Mouse (Mus musculus) heart, postnatal 0 days (tissue): Measurements from ENCODE around the gene Tpcn1. TPM values are rescaled to one million over a fixed set of nuclear protein-coding genes. Genes with fewer than 3 reads are reported as not detected.
A peak's percentile ranks its signal among the peaks of the same experiment; 100 is the strongest.

Experiments used
- ATAC-seq: fragments of 200-750 bp; cut with Nextera tagmentation; 2 replicates; pipeline ENCODE4 v1.8.0; 2017; ENCODE audit warnings: low read depth, moderate number of reproducible peaks, moderate library complexity; ENCODE audit not compliant: insufficient read depth
- DNase-seq: peaks from one replicate; pipeline ENCODE4 v3.0.0-alpha.2; 2016; ENCODE audit warnings: low spot score
- H3K27ac ChIP-seq: fragments of 300-500 bp; sonication (generic); 2 replicates; pipeline ENCODE4 v1.5.1; 2014; ENCODE audit warnings: low read depth, mild to moderate bottlenecking
- H3K27me3 ChIP-seq: fragments of 300-500 bp; sonication (generic); 2 replicates; pipeline ENCODE4 v1.6.1; 2014; ENCODE audit warnings: low read length, mixed read lengths; ENCODE audit not compliant: control insufficient read depth, insufficient read depth
- H3K36me3 ChIP-seq: fragments of 300-500 bp; sonication (generic); replicated peaks from 2 replicates; pipeline ENCODE4 v1.6.1; 2014; ENCODE audit warnings: low read length, mixed read lengths; ENCODE audit not compliant: control insufficient read depth, insufficient read depth
- H3K4me1 ChIP-seq: fragments of 300-500 bp; sonication (generic); 2 replicates; pipeline ENCODE4 v1.6.1; 2014; ENCODE audit warnings: antibody characterized with exemption; ENCODE audit not compliant: control insufficient read depth, insufficient read depth
- H3K4me2 ChIP-seq: fragments of 300-500 bp; sonication (generic); 2 replicates; pipeline ENCODE4 v1.6.1; 2014; ENCODE audit warnings: low read depth, mild to moderate bottlenecking, low read length, moderate library complexity
- H3K4me3 ChIP-seq: fragments of 300-500 bp; sonication (generic); 2 replicates; pipeline ENCODE4 v1.5.1; 2014; ENCODE audit warnings: low read depth, low read length
- H3K9ac ChIP-seq: fragments of 300-500 bp; sonication (generic); replicated peaks from 2 replicates; pipeline ENCODE4 v1.6.1; 2014; ENCODE audit warnings: low read depth, low read length, mixed read lengths
- H3K9me3 ChIP-seq: fragments of 300-500 bp; sonication (generic); replicated peaks from 2 replicates; pipeline ENCODE4 v1.6.1; 2016; ENCODE audit warnings: low read length; ENCODE audit not compliant: control insufficient read depth
- CTCF ChIP-seq: IDR thresholded peaks from 2 replicates; pipeline ENCODE4 v1.5.1; 2016; ENCODE audit warnings: antibody characterized with exemption, control low read depth, low read depth
- EP300 ChIP-seq: IDR thresholded peaks from 2 replicates; pipeline ENCODE4 v1.6.1; 2016; ENCODE audit warnings: antibody characterized with exemption, low read depth
- WGBS: fragments of 180-500 bp; shearing (Covaris S2); extraction: QIAGEN DNeasy Blood & Tissue Kit; methylation state at CpG from one replicate; pipeline ENCODE4 v1.1.7; 2014; 5-methylcytosine and 5-hydroxymethylcytosine counted together
- polyA plus RNA-seq: library from polyadenylated mRNA; unstranded; fragments of >200 nt; fragmentation: Nextera tagmentation; extraction: Ambion mirVana; gene quantifications from 2 replicates; pipeline ENCODE4 v1.2.1, GENCODE M21; 2015
- total RNA-seq: library from RNA; depleted of rRNA; stranded (reverse); fragments of >200 nt; gene quantifications from 2 replicates; pipeline ENCODE4 v1.2.3, GENCODE M21; 2014; ENCODE audit warnings: low replicate concordance

Gene Tpcn1
- total and polyA plus RNA-seq, 2 experiments from 2014 or later: 11.5 to 15.8 TPM

DNA sequence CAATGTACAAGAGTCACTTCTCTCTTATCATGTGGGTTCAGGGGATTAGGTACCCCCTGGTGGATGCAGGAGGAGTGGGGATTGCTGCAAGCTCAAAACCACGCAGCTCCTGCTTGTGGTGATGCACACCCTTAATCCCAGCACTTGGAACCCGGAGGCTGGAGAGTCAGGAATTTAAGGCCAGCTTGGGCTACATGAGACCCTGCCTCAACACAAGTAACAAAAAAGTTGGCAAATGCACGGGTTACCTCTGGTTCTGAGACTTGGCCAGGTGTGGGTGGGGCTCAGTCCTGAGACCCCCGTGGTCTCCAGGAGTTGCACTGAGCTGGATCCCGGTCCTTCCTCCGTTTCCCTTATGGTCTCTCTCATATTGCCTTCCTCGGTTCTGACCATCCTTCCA, 73.0 kb downstream of the Tpcn1 start:
- no peaks in the 10 kb centered on the region for H3K36me3 ChIP-seq
- H3K9ac ChIP-seq: no peak overlapping the region
- no peak for ATAC-seq
- no peaks in the 10 kb centered on the region for H3K9me3 ChIP-seq
- H3K4me1 ChIP-seq: peaks cover 16% of the 10 kb centered on the region
- WGBS: 73% methylated on average over 7 of the region's 7 CpGs
- TF ChIP-seq EP300 (no peak), CTCF (no peak)
- no peak overlapping the region for H3K4me2 ChIP-seq
- H3K27ac ChIP-seq: no peak overlapping the region
- no peak overlapping the region for H3K4me3 ChIP-seq
- no peak for DNase-seq
- H3K27me3 ChIP-seq: no peaks in the 10 kb centered on the region

DNA sequence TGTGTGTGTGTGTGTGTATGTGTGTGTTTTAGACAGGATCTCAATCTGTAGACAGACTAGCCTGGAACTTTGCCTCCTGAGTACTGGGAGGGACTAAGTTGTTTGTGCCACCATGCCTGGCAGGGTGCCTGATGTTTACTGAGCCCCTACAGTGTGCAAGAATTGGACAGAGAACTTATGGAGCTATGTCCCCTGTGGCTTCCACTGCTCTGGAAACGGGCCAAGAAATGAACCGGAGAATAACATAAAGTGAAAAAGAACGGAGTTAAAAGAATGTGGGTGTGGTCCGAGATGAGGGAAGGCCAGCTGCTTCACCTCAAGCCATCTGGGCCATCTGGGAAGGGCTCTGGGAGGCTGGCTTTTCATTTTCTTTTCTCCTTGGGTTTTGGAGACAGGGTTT, 73.7 kb downstream of the Tpcn1 start:
- no peaks in the 10 kb centered on the region for H3K36me3 ChIP-seq
- DNase-seq (no peak), ATAC-seq (no peak)
- H3K4me3 ChIP-seq: no peak overlapping the region
- no peak for TF ChIP-seq EP300
- no peak for TF ChIP-seq CTCF
- peaks cover 16% of the 10 kb centered on the region for H3K4me1 ChIP-seq
- 9% methylated on average over 4 of the region's 4 CpGs for WGBS
- H3K4me2 ChIP-seq: no peak overlapping the region
- no peaks in the 10 kb centered on the region for H3K27me3 ChIP-seq
- no peaks in the 10 kb centered on the region for H3K9me3 ChIP-seq
- H3K27ac ChIP-seq: no peak overlapping the region
- no peak overlapping the region for H3K9ac ChIP-seq

DNA sequence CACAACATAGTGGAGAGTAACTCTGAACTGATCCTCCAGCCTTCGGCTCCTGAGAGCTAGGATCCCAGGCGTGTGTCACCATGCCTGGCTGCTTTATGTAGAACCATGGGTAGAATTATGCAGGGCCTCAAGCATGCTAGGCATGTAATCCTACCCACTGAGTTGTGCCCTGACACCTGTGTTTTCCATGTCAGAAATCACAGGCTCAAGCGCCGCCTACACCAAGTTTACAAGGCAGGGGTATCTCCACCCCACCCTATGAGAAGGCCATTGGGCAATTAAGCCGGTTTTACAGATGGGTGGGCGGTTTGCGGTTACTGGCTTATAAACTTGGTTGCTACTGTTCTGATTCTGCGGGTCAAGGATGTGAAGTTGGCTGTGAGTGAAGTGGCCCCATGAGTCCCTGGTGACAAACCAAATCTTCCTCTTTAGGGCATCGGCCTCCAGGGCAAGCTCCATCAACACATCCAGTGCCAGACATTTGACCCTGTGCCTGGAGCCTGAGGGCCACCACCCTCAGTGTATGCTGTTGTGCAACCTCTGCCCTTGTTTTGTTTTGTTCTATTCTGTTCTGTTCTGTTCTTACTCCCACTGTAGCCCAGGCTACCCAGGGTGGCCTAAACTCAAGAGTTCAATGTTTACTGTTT, 74.3 kb downstream of the Tpcn1 start:
- H3K4me2 ChIP-seq: no peak overlapping the region
- 91% methylated on average over 9 of the region's 9 CpGs for WGBS
- H3K27ac ChIP-seq: no peak overlapping the region
- H3K4me3 ChIP-seq: no peak overlapping the region
- ATAC-seq (no peak), DNase-seq (no peak)
- TF ChIP-seq CTCF: no peak
- TF ChIP-seq EP300: no peak
- no peaks in the 10 kb centered on the region for H3K36me3 ChIP-seq
- H3K9ac ChIP-seq: no peak overlapping the region
- H3K4me1 ChIP-seq: peaks cover 16% of the 10 kb centered on the region
- no peaks in the 10 kb centered on the region for H3K9me3 ChIP-seq
- no peaks in the 10 kb centered on the region for H3K27me3 ChIP-seq

DNA sequence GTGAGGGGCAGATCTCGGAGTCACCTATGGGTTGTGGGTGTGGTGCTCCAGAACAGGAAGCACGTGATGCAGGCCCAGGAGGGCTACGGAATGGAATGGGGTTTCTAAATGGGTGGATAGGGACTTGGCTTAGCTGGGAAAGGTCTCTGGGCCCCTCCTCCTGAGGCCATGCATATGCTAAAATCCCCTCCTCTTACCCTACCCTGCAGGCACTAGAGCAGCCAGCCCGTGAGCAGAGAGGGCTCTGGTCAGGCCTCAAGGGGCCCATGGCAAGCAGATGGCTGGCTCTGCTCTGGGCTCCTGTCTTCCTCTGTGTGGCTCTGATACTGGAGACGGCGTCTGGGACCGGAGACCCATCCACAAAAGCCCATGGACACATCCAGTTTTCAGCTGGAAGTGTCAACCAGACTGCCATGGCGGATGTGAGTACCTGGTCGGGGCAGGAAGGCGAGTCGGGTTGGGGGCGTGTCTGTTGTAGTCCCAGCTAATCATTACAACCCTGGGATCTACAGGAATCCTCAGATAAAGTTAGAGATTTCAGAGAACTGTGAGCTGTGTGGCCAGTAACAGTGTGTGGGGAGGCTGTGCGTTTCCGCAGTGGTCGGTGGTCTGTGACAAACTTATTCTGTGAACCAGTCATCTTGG, 75.4 kb downstream of the Tpcn1 start:
- WGBS: 70% methylated on average over 15 of the region's 15 CpGs
- DNase-seq: no peak
- TF ChIP-seq CTCF (no peak), EP300 (no peak)
- no peaks in the 10 kb centered on the region for H3K9me3 ChIP-seq
- peaks cover 16% of the 10 kb centered on the region for H3K4me1 ChIP-seq
- ATAC-seq: no peak
- H3K27me3 ChIP-seq: no peaks in the 10 kb centered on the region
- H3K27ac ChIP-seq: no peak overlapping the region
- no peaks in the 10 kb centered on the region for H3K36me3 ChIP-seq
- H3K9ac ChIP-seq: no peak overlapping the region
- no peak overlapping the region for H3K4me3 ChIP-seq
- H3K4me2 ChIP-seq: no peak overlapping the region

DNA sequence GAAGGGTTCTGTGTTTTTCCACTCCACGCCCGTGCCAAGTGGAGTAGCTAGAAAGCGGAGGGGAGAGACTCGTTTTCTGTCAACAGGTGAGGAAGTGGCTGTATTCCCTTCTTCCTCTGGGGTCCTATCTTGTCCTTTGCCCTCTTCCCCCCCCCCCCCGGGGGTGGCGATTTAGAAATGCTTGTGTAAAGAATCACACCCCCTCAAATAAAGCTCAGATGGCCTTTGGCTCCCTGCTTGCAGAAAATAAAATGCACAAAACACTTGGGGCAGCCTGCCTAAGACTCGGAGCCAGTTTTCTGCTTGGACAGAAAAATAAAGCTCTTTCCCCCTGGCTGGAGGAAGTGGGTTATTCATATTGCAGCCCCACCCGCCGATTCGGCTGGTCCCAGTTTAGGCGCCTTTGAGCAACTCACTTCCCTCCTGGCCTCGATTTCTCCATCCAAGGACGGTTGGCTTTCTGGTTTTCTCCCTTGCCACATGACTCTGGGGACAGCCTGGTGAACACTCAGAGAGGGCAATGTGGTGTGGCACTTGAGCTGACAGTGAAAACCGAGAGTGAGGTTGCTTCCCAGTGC, 76.7 kb downstream of the Tpcn1 start:
- no peaks in the 10 kb centered on the region for H3K9me3 ChIP-seq
- H3K9ac ChIP-seq: peak overlapping the region; percentile 51
- 0 out of 2 replicates have a peak overlapping the region, but pooled peaks have one; percentile 49 for H3K27ac ChIP-seq
- 28% methylated on average over 14 of the region's 14 CpGs for WGBS
- DNase-seq (no peak), ATAC-seq (no peak)
- peaks cover 16% of the 10 kb centered on the region; the same call in 1 of the 2 replicates for H3K4me1 ChIP-seq
- H3K36me3 ChIP-seq: no peaks in the 10 kb centered on the region
- no peaks in the 10 kb centered on the region for H3K27me3 ChIP-seq
- TF ChIP-seq EP300 (no peak), CTCF (no peak)
- peak overlapping the region; percentile 69 for H3K4me2 ChIP-seq
- H3K4me3 ChIP-seq: peak overlapping the region; percentile 56
